Mouse (Mus musculus): ENCODE measurements around the gene Srp72.

Gene Srp72

DNA sequence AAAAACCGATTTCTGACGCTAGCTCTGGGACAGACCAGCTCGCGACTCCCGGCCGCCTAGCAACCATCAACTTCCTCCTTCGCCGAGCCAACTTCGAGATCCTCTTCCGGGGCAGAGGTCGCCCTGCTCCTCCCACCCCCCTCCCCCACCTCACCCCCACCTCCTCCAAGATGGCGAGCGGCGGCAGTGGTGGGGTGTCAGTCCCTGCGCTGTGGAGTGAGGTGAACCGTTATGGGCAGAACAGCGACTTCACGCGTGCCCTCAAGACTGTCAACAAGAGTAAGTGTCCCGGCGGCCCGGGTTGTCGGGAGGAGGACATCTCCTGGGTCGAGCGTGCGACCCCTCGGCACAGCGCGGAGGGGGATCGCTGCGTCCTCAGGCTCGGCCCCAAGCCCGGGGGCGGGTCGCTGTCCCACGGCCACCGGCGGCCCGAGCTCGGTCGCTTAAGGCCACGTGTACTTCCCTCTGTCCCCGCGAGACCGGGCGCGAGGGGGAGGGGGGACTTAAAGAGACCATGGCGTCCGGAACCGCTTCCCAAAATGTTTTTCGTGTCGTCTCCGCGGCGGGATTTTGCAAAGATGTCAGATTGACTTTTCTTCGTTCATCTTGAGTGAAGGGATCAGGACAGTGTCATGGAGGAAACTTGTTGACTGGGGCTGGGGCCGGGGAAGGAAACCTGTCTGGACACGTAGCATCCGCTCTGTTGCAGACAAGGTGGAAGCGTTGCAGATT is at the start of gene Srp72:
Srp72 (plus strand) TSS at position 130 of the 732 bp plus-strand sequence.
- DNase-seq: peak; percentile 75

DNA sequence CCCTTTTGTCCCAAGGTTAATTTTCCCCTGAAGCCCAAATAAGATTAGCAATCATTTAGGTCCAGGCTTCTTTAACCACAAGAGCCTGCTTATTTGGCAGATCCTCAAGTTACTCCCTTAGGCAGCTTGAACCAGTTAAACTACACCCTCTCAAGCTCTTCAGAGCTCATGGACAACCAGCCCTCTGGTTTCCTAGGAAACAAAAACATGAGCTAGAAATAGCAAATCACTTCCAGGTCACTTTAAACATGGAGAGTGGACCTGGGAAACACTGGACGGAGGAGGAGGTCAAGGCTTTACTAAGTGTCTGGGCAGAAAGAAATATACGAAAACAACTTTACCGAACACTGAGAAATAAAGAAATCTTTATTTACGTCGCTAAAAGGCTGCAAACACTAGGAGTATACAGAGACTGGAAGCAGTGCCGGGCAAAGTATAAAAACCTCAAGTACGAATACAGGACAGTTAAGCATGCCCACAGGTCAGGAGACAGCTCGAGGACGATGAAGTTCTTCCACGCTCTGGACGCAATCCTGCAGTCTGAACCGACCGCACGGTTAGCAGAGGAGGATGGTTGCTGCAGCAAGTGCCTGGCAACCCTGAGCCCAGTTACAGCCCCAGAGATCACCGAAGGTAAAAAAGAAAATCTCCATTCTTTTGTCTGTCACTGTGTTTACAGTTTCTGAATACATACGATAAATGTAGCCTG is 46.2 kb upstream of the Srp72 start:
- DNase-seq: peak; percentile 77

DNA sequence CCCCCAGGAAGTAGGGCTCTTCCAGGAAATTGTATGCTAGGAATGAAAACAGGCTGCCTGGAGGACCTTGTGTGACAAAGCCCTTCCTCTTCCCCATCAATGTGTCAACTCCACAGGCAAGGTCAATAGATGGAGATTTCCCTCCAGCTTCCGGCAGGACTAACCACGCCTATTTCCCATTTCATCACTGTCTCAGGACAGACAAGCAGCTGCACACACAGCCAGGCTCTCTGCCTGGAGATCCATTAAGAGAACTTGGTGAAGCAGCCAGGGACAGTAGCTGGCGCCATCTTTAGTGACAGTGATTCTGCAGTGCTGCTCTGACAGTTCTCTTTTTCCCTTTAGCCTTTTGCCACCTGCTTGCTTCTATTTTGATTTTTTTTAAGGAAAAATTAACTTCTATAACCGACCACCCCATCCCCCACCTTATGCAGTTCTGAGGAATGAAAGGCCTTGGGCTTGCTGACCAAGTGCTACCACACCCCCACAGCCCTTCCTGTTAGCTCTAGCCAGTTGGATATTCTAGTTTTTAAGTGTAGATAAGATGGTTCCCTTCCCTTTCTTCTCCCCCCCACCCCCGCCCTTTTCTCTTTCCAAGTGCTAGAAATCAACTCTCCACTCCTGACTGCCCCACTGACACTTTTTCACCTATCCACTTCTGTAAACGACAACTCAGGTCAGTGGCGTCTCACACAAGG is 45.2 kb upstream of the Srp72 start:
- DNase-seq: peak; percentile 57

DNA sequence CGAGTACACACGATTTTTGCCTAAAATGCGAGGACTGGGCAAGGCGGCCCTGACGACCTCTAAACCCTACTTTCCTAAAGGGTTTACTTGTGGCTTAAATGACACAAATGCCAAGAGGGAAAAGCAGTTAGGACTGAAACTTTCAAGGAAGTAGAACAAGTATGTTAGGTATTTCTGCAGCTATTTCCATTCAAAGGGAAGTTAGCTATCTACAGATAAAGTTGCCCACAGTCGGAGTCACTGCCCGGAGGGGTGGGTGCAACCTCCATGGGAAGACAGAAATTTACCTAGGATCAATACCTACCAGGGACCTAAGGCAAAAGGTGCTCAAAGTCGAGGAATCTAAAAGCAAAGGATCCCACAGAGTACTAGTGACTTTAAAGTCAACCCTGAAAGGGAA is 34.8 kb upstream of the Srp72 start:
- DNase-seq: no peak

DNA sequence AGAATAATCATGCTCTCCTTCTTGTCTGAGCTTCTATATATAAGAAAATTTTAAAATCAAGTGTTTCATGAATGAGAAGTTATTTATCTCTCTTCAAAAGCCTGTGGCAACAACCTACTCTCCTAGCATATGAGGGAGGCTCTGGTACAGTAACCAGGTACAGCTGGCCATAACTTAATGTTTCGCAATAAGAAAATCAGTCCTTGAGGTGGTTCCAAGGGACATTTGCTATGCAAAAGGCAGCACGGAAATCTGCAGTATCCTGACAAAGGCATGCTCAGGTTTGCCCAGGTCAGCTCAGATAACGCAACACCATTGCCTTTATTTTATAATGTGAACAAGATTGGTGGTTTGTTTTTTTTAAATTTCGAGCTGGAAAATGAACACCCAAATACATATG is 32.5 kb upstream of the Srp72 start:
- DNase-seq: peak; percentile 21

DNA sequence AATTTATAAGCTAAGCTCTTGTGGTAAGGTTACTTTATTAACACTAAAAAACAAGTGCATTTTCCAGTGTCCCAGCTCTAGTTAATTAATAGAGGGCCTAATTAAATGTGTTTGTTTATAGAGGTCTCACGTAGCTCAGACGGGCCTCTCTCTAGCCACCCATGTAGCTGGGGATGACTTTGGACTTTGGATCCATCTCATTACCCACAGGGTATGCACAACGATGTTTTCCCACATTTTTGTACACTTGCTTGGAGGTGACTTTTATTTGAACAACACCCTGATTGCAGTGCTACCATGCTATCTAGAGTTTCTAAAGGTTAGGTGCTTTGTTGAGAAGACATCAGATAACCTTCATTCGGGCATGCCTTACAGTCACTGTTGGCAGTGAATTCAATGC is 32.0 kb upstream of the Srp72 start:
- peak; percentile 79 for DNase-seq

DNA sequence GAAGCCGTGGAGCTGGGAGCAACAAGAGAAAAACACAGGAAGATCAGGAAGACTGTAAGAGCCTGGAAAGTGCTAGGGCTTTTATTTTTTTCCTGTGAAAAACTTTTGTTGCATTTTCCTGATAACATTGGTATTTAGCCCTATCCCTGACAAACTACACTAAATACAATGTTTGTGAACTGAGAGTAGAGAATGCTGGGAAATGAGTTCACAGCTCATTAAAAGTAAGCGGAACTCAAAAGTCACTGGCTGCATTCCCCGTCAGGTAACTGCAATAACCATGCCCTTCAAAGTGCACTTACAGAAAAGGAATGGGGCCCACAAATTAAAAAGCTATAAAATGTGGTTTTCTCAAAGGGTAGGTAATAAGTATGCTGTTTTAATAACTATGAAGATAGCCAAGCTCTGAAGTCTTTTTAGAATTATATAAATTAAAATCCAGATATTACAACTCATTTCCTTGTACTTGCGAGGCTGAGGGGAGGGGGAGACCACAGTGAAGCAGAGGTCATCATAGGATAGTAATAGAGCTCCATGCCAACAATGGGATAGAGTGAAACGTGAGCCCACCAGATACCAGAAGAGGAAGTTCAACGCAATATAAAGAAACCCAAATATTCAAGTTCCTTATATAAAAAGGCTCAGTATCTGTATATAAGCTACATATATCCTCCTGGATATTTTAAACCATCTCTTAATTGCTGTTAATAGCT is 29.4 kb upstream of the Srp72 start:
- DNase-seq: peak; percentile 27

DNA sequence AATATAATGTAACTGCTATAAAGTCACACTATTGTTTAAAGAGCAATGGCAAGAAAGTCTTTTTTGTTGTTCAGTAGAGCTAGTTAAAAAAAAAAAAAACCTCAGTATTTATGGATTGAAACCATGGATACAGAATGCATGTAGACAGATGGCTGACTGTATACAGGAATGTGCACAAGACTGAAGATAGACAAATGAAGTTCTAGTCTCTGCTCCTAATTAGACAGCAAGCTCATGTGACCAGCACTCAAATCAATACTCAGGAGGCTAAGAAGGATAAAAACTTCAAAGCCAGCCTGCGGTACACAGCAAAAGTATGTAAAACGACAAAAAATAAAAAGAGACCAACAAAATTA is 28.8 kb upstream of the Srp72 start:
- DNase-seq: no peak

DNA sequence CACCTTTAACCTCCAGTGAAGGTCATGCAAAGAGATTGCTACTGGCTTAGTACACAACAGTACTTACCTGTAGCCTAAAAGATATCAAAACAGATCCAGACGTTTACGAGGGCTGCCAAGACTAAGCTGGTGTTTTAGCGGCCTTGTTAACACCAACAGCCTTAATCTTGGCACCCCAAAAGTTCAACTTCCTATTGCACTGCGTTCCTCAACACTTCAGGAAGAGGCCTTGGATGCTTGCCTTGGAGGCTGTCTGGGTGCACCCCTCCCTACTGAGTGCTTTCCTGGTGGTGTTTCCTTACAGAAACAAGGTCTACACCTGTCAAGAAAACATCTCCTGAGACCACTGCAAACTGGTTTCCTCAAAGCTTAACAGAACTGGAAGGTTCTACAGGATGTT is 27.3 kb upstream of the Srp72 start:
- peak; percentile 28 for DNase-seq

DNA sequence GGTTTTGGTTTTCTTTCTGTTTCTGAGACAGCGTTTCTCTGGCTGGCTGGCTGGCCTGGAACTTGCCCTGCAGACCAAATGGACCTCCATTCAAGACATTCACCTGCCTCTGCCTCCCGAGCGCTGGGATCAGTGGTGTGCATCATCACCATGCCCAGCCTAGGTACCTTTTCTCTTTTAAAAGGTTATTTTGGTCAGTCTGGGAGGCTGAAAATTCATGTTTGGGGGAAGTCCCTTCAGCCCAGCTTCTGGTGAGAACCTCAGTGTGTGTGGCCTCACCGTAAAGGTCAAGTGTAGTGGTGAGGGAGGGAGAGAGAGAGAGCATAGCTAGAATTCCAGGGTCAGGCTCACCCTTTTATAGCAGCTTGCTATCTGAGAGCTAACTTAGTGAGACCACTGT is 26.7 kb upstream of the Srp72 start:
- DNase-seq: peak; percentile 23

DNA sequence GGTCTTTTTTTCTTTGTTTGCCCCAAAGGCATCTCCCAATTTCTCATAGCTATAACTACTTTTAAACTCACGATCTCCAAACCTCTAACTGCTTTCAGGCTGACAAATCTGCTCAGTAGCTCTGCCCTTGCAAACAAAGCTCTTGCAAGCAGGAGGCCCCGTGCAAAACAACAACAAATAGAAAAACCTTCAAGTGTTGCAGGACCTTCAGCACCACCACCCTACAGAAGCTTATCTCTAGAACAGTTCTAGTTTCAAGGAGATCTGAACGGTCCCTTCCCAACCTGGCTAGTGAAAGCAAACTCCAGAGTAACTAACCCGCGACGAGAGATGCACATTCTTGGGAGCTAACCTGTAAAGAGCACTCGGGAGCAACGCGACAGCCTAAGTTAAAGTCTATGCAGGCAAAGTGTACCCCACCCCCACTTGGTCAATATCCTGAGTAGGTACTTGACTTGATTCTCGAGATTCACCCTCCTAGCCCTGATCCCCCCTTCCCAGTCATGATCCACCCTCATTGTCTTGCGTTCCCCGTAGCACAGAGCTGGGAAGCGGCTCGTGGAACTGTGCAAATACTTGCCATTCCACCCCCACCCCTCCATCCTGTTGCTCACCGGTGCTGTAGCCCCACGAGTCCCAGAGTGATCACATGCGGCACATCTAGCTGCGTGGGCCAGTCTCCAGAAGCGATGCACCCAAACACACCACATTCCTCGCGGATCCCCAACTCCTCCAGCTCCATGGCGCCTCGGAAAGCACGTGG is 24.0 kb upstream of the Srp72 start:
- no peak for DNase-seq

DNA sequence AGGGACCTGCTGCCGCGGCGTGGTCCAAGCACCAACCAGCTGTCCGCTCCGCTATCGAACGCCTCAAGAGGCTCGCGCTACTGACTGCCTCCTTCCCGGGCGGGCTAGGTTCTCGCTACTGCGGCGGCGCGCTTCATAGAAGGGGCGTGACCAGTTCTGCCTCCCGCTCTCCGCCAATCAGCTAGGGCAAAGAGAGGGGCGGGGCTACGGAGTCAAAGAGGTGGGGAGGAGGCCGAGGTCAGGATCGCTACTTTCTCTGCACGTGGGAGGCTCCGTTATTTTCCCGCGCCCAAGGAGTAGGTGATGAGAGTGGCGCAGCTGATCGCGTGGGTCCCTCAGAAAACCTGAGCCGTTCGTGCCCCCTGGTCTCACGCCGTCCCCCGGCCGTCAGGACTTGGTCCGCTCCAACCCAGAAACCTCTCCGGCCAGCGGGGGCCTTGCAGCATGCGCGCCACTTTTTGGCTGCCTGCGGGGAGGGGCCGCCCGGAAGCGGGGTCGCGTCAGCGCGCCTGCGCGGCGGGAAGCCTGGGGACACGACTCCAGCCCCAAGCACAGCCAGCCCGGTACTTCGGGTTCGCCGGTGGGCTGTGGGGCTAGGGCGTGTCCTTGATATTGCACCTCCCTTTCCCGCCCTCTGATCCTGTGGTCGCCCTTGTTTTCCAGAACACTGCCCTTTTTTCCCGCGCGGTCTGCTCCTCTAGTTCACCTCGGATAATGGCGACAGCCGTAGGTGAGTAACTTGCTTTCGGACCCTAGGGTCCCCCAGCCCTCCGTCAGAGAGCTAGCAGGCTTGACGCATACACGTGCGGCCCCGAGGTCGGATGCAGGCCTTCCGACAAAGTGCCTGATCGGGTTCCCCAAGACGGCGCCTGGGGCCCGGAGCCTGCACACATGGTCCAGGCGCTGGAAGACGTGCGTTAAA is 23.1 kb upstream of the Srp72 start, which contains the start of the genes Paics and Ppat:
Paics (plus strand) TSS at position 202 of the 922 bp plus-strand sequence.
Ppat (minus strand) TSS at position 473 of the 922 bp plus-strand sequence.
- DNase-seq: peak; percentile 98

DNA sequence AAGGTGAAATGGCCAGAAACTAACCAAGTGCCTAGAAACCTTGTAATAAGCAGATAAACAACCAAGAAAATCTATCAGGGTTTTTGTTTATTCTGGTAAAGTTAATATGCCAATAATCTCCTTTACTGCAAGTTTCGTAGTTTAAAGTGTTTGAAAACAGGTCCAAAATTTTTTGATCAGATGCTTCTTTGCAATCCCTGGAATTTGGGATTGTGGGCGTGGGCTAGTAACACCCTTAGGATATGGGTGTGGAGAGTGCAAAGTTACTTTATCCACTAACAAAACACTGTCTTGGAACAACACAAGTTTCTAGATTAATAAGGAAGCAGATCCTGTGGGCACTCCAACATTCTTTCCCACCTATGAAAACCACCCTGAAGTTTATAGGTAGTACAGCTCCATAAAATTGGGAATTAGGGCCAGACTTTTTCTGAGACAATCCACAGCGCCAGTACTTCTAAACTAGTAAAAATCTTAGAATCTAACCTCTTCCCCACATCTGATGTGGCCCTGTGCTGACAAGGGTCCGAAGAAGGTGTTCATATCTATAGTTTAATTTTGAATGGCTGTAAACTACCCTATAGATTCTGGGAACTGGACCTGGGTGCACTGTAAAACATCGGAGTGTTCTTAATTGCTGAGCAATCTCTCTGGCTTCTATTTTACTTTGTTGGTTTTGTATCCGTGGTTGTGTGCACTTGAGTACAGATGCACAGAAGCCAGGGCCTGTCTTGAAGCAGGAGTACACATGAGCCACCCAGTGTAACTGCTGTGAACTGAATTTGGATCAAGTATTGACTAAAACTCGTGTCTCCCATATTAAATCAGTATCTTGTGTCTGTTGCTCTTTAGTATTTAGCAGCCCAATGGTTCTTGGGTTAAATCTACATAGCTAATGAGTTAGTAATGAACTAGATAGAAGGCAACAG is 22.1 kb upstream of the Srp72 start:
- DNase-seq: no peak

DNA sequence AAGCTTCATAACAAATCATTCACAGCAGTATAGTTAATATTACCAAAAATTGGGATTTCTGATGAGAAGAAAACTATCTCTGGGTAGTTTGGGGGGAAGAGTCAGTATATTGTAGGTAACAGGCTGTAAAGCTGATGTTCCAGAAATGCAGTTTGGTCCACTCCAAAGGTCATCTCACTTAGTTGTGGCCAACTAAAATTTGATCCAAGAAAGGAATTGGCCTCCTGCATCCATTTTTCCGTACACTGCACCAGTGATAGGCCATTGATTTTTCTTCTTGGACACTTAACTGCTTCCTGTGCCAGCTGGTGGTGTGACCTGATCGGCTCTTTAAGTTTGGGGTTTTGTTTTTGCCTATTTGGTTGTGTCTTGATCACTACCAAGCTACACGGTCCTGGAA is 20.7 kb upstream of the Srp72 start:
- no peak for DNase-seq

DNA sequence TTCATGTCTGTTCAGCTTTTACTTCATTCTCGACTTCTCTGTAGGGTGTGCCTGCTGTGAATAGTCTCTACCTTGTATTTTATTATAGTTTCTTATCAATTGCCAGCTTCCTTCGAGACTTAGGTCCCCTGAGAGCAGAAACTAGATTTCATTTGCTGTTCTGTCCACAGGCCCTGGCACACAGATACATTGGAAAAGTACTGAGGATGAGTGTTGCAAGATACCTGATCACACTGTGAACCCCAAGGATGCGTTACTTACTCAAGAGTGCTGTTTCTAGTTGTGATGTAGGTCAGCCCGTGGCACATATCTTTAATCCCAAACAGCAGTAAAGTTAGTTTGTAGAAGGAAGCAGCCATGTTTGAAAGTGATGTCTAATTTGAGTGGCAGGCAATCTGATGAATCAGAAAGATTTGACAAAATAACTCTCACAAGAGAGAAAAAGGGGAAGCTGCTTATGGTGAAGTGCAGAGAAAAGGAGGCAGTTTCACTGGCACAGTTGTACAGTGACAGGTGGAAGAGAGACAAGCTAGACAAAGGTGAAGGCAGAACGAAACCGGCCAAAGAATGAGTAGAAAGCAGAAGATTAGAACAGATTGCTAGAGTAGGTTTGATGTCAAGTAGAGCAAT is 20.1 kb upstream of the Srp72 start:
- DNase-seq: no peak

DNA sequence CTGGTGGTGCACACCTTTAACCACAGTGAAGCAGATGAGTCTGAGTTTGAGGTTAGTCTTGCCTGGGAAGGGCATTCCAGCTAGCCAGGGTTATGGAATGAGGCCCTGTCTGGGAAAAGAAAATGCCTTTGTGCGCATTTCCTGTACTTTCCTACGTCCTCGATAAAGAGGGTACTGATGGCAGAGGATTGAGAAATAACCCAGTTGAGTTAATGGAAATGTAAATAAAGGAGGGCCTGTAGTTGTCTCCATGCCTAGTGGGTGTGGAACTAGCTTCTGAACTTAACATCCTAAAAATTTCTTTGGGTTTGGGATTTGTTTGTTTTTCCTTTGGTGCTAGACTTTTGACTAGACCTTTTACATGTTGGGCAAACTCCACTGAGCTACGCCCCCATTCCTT is 19.0 kb upstream of the Srp72 start:
- no peak for DNase-seq

DNA sequence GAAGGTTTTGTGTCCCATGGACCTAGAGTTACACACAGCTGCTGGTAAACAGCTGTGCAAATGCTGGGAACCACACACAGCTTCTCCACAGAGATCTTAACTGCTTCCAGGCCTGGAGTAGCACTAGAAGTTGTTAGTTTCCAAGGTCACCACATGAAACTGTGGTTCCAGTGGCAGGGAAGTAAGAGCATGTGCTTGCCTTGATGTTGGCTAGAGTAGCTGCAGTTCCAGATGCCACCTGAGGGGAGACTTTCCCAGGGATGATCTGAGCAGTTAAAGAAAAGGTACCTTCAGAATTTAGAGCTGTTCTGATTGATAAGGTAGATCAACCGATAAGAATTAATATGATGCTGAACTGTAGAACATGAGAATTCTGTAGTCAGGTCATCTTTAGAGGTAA is 16.5 kb upstream of the Srp72 start:
- DNase-seq: no peak

DNA sequence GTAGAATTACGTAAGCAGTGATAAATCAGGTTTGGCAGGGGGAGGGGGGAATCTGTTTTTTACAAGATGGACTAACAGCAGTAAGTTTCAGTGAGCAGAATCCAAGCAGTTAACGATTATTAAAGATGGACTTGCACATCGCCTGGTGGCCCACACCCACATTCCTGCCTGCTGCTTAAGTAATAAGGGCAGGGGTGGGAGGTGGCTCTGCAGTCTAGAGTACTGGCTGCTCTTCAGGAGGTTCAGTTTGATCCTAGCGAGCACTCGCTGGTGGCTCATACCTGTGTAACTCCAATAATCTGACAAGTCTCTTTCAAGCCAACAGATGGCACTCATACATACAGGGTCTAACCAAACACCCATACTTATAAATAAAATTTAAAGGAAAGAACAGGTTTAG is 14.9 kb upstream of the Srp72 start:
- DNase-seq: peak; percentile 22

DNA sequence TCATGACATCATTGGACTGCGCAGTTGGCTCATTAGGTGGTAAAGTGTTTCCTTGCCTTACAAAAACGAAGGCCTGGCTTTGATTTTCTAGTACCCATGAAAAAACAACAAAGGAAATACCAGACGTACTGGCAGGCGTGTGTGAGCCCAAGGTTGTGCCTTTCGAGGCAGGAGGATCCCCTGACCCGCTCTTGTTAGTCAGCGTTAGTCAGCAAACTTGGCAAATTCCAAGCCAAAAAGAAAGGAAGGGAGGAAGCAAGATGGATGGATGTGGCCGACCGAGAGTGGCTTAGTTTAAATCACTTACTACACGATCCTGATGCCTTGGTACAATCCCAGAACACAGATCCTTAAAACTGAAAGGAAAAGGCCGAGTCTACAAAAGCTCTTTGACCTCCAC is 11.9 kb upstream of the Srp72 start:
- DNase-seq: no peak

DNA sequence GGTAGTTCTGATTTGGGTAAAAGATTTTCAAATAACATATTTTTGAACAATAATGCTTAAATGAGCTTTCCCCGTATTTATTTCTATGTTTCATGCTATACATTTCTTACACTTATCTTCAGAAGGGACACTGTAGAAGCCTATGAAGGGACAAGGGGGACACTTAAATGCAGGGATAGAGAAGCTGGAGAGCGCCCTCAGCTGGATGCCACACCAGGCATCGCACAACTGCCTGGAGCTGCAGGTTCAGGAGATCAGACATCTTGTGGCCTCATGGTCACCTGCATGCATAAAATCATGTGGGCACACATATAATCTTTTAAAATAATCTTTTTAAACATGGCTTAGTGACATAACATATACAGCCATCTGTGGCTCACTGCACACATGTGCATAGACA is 9.8 kb upstream of the Srp72 start:
- DNase-seq: no peak

Measured in kidney, adult 11 months (tissue).